Mouse (Mus musculus): ENCODE results near the gene Pipox.

The Pipox gene

DNA sequence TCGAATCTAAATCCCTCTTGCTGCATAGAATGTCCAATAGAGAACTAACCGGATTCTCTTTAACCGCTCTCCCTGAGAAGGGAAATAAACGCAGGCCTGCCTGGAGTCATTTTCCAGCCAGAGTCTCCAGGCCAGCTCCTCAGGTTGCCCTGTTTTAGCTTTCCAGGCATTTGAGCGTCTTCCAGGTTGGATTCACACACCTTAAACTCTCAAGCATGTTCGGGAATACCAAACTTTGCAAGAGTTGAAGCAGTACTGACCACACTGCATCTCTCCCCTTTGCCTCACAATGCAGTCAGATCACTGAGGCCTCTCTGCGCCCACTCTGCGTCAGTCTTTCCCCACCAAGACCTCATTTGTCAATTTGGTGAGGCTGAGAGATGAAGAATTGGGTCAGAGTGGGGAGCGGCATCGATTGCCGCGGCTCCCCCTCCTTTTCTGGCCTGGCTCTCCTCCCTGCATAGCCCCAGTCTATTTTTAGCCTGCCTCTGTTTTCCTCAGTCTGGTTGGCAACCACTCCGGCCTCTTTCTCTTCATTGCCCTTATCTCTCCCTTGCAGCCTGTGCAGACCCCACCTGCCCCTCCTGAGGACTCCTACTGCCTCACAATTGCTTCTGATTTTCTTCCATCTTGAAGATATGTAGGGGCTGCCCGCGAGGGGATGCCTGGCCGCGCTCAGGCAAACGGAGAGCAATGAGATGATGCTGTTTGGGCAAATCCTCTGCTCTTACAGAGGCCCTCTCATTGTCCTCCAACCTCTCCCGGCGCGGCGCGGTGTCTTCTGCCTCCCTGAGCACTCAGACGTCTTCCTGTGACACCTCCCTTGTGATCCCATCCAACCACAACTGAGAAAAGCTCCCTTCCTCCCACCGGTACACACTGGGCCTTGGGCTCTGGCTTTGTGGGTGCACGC is 17.8 kb downstream of the Pipox start:
- no peak for DNase-seq (ENCODE audit: low spot score in 2 of 2)

- DNase-seq (ENCODE audit: low spot score in 2 of 2) = no peak
Observed at GRCm38 (mm10) chr11:77875269-77875668, 18.6 kb downstream of the Pipox start.

- no peak for DNase-seq (ENCODE audit: low spot score in 2 of 2)
Observed at GRCm38 (mm10) chr11:77874685-77875231, 19.1 kb downstream of the Pipox start.

DNA sequence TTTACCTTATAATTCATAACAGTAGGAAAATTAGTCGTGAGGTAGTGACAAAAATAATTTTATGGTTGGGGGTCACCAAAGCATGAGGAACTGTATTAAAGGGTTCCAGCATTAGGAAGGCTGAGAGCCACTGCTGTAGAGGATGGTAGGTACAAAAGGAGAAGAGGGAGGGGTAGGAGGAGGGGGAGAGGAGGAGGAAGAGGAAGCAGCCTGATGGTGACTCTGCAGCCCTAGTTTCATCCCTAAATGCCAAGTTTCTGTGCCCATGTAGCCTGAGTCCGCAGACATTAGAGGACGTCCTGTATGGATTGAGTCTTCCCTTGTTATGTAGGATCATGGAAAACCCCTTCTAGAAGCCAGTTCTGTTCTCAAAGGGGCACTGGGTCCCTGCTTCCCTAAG is 20.8 kb downstream of the Pipox start:
- DNase-seq (ENCODE audit: low spot score in 2 of 2) = no peak

GRCm38 (mm10) chr11:77872685-77873084 is 21.2 kb downstream of the Pipox start:
- no peak for DNase-seq (ENCODE audit: low spot score in 2 of 2)

GRCm38 (mm10) chr11:77872236-77872635 is 21.7 kb downstream of the Pipox start:
- DNase-seq (ENCODE audit: low spot score in 2 of 2) = no peak

GRCm38 (mm10) chr11:77871436-77871835 is 22.5 kb downstream of the Pipox start:
- no peak for DNase-seq (ENCODE audit: low spot score in 2 of 2)

DNA sequence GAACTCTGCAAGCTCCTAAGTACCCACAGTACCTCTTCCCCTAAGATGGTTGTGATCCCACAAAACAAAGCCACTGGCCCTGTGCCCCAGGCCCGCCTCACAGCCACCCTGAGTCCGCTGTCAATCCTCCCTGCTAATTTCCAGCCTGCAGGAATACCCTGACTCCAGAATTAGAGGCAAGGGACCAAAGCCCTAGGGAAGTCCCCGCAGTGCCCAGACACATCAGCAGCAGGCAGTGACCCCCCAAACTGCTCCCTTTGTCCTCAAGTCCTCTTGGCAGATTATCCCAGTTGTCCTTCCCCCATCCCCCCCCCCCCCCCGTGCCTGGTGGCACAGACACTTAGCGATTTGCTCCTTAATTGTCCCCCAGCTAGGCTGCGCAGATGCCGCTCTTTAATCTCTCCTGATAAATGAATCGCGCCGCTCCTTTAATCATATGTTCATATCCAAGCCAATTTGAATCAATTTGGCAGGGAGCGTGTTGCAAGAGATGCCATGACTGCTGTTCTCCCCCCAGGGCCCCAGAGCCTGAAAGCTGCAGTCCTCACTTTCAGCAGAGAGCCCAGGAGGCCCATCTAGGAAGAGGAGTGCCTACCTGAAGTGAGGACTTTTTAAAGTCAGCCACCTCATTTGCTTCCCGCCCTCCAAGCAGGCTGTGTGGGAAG is 26.3 kb downstream of the Pipox start:
- no peak for DNase-seq (ENCODE audit: low spot score in 2 of 2)

DNA sequence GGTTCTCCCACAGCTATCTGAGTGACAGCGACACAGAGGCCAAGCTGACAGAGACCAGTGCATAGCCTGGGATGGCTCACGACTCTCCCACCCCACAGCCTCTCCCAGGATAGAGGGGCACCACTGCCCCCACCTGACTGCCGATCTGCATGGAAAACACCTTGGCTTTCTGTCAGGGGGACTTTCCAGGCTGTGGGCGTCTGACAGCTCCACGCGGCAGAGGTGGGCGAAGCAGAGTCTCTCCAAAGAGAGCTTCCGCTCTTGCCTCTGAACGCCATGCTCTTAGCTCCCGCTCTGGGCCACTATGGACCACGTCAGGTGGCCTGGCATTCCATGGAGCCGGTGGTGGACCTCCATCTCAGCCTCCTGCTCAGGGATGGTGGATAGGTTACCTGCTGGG is 29.1 kb downstream of the Pipox start:
- DNase-seq (ENCODE audit: low spot score in 2 of 2) = no peak

DNA sequence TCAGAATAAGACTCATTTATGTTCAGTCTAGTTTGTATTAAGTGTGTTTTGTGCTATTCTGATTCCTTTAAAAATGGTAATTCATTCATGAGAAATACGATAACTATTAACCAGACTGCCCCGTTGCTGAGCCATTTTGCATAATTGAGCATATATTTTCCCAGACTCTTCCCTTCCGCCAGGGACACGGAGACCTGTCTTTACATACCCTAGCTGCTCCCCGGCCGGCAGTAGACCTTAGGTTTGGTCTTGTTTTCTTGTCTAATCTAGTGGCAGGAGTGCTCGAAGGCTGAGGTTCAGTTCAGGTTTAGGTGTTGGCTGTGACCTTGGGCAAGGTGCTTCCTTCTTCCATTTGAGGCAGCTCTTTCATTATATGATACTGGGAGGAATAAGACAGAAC is 31.0 kb downstream of the Pipox start:
- DNase-seq (ENCODE audit: low spot score in 2 of 2) = no peak

DNA sequence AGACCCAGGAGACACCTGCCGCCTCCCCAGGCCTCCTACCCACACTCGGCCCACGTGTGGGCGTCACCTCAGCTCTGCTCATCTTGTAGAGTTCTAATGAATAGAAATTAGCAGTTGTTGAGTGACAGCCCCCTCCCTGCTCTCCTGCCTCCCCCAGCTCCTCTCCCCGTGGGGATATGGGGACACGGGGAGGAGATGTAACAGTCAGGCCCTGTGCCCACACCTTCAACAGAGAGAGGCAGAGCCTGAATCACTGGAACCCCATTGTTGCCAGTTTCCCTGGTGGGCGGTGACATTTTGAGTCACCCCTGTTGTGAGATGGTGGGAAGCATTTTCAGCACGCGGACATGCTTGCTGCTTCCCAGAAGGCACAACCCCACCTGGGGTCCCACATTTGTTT is 32.9 kb downstream of the Pipox start:
- no peak for DNase-seq (ENCODE audit: low spot score in 2 of 2)

DNA sequence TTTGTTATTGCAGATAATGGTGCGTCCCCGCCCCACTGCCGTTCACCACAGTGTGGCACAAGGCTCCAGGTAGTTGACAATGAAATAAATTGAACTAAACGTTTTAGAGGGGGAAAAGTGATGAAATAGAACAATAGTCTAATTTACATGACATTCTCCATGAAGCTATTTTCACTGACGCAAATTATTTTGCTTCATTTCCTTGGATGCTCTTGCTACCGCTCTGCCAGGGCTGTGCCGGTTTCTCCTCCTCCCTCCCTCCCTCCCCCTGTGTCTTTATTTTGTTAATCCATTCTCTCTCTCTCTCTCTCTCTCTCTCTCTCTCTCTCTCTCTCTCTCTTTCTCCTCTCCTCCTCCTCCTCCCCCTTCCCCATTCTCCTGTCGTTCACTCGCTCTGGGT is 35.3 kb downstream of the Pipox start:
- DNase-seq (ENCODE audit: low spot score in 2 of 2) = no peak

GRCm38 (mm10) chr11:77857089-77857488 is 36.8 kb downstream of the Pipox start:
- no peak for DNase-seq (ENCODE audit: low spot score in 2 of 2)

DNA sequence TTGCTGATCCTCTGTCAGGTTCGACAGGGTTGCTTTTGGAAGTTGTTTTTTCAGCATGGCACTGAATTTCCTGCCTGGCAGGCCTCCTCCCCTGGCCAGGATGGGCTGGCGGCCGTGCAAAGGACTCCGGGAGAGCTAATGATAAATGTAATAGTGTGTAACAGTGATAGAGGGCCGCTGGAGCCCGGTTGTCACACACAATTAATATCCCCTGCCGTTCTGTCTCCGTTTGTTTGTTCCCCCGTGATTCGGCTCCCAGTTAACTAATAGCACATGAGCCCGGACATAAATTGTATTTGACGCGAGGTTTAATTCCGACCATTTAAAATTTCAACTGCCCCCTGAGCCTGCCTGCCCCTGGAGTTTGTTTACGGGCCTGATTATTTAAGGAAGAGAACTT is 38.5 kb downstream of the Pipox start:
- DNase-seq (ENCODE audit: low spot score in 2 of 2) = no peak

DNA sequence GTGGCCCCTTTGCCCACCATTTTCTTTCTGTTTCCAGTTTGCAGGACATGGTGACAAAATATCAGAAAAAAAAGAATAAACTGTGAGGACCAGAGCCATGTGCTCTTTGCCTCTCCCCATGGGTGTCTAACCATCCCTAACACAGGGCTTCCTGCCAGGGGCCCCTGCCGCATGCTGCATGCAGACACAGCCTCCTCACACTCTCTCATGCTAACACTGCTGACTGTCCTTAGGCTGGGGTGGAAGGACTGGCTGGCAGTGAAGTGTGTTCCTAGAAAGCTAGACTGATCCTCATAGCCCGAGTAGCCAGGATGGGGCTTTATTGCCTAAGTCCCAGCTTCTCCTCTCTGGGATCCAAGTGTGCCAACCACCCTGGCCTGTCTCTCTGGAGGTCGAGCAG is 39.3 kb downstream of the Pipox start:
- no peak for DNase-seq (ENCODE audit: low spot score in 2 of 2)

GRCm38 (mm10) chr11:77852941-77853668 is 40.8 kb downstream of the Pipox start:
- DNase-seq (ENCODE audit: low spot score in 2 of 2) = no peak

GRCm38 (mm10) chr11:77852195-77852594 is 41.7 kb downstream of the Pipox start:
- DNase-seq (ENCODE audit: low spot score in 2 of 2) = no peak

DNA sequence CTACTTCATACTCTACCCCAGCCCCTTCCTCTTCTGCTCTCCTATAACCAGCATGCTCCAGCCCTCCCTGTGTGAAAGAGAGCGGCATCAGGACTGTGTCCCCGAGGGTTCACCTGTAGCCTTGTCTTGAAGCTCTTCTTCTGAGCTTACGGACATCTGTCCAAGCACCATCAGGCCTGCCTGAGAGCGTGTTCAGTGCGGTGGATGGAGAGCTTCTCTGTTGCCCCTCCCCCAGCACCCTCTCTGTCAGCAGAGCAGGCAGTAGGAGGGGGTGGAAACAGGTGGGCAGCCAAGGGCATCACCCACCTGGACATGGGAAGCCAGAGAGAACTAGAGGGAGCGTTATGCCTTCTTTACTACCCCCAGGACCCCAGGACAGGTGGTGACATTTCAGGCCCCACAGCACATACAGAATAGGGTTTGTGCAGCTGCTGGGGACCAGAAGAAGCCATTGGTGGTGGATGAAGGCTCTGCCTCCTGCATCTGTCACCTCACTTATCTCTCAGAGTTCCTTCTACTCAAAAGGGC is 42.3 kb downstream of the Pipox start:
- DNase-seq (ENCODE audit: low spot score in 2 of 2) = no peak

DNA sequence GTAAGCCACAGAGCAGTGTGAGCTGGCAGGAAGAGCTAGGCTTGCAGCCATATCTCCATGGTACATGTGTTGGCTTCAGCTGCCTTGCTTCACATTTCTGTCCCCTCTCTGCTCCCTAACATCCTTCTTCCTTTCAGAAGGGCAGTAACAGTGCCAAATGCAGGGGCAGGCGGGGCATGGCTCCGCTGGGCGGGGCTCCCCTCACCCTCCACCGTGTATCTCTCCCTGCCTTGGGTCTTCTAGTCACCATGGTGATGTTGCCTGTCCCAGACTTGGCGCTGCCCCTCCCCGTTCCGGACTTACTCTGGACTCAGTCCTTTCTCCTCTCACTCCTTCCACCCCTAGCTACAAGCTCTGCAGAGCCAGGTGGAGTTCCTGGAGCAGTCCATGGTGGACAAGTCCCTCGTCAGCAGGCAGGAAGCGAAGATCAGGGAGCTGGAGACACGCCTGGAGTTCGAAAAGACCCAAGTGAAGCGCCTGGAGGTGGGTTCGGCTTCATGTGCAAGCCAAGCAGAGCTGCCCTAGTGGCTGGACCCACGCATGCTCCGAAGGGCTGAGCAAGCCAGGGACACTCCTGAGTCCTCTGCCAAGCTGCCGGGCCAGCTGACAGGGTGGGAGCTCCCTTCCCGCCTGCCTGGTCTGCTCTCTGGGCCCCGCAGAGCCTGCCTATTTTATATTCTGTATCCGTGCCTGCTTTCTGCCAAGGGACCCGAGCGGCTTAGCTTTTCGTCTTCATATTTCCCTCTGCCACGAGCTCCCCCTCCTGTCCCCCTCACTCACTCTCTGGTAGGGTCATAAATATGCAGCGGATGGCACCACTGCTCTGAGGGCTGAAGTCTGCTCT is 43.3 kb downstream of the Pipox start:
- no peak for DNase-seq (ENCODE audit: low spot score in 2 of 2)

- no peak for DNase-seq (ENCODE audit: low spot score in 2 of 2)
Observed at GRCm38 (mm10) chr11:77849151-77849550, 44.7 kb downstream of the Pipox start.

- DNase-seq (ENCODE audit: low spot score in 2 of 2) = no peak
Observed at GRCm38 (mm10) chr11:77848131-77848530, 45.8 kb downstream of the Pipox start.
